Mouse (Mus musculus) stomach, postnatal 0 days (tissue): Measurements from ENCODE around the gene Yap1.

Source experiments
- CTCF ChIP-seq: IDR thresholded peaks from 2 replicates; pipeline ENCODE4 v1.5.1; 2016; ENCODE audit warnings: antibody characterized with exemption, low read depth, mild to moderate bottlenecking, moderate library complexity
- EP300 ChIP-seq: optimal IDR thresholded peaks from 2 replicates; pipeline ENCODE3; 2016; ENCODE audit warnings: antibody characterized with exemption

GRCm38 (mm10) chr9:7900965-7901364 lies 103.4 kb downstream of the Yap1 start:
- TF ChIP-seq CTCF (no peak), EP300 (peak; percentile 55)
